Mouse (Mus musculus): ENCODE data around the gene Fbxo44. TPM values are rescaled to one million over a fixed set of nuclear protein-coding genes. Genes with fewer than 3 reads are reported as not detected.
A peak's percentile ranks its signal among the peaks of the same experiment; 100 is the strongest.

Fbxo44 gene
- 3.5 and 8.1 TPM in 2 replicates for polyA plus RNA-seq (2012; rRNA removed)

DNA sequence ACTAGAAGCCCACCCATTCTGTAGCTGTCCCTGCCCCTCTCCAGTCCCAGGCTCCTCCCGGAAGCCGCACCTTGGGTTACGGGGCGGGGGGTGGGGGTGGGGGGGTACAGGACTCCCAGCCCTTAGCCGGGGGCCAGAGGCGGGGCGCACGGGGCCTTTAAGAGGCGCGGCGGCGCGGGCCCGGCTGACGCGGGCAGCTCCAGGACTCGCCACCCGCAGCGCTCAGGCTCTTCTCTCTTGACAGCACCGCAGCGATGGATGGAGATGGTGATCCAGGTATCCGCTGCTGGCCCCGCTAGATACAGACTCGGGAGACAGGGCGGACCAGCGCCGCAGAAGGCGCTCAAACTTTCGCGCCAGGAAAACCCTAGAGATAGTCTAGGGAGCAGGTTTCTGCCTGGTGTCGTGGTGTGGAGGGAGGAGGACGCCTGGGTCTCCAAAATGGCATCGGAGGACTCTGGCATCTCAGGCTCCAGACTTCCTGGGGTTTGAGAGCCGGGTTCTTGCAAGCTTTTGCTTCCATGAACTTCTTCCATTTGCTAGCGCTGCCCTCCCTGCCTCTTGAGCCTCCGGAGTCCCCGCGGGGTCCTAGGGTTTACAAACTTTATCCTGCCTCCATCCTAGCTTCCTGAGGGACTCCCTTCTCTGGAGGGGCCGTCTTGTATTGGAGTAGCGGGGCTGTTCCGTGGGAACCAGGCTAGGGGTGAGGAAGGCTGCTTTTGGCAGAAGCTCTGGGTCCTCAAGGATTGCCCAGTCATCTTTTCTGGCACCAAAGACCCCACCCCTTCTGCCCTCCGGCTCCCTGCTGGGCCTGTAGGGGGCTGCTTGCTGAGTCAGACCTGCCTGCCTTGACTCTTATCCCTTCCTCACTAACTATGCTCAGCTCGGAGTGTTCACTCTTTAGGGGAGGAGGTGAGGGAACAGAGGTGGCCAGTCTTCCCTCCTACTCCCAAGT, at the start of gene Fbxo44, which contains the start of gene Fbxo2:
Gene Fbxo44, minus strand, starts transcription at position 47 of the 955 bp plus-strand sequence.
Gene Fbxo2, plus strand, starts transcription at position 186 of the 955 bp plus-strand sequence.
- Histone ChIP-seq H3K27ac (ENCODE audit: insufficient read depth, low read length) (no peak within 1 kb of the TSS), H3K27me3 (ENCODE audit: control insufficient read depth, insufficient read depth, low read length) (peaks cover 19% of the 10 kb centered on the region), H3K4me1 (ENCODE audit: control insufficient read depth, insufficient read depth, insufficient read length) (peaks cover 11% of the 10 kb centered on the region), H3K36me3 (ENCODE audit: control insufficient read depth, insufficient read depth, low read length) (no peaks in the 10 kb centered on the region), H3K4me3 (ENCODE audit: extremely low read depth, insufficient read depth, insufficient read length) (peak within 1 kb of the TSS; percentile 64)
- DNase-seq (ENCODE audit: low read depth in 1 of 2, low spot score in 2 of 2), result no peak
- WGBS, result 3% methylated on average over 43 of the region's 43 CpGs
- TF ChIP-seq POLR2A (IDR thresholded peaks at IDR 0.05; ENCODE audit: low read depth, low read length), result no peak
- TF ChIP-seq CTCF (IDR thresholded peaks at IDR 0.05; ENCODE audit: extremely low read depth, insufficient read depth, insufficient read length, insufficient replicate concordance), result no peak

DNA sequence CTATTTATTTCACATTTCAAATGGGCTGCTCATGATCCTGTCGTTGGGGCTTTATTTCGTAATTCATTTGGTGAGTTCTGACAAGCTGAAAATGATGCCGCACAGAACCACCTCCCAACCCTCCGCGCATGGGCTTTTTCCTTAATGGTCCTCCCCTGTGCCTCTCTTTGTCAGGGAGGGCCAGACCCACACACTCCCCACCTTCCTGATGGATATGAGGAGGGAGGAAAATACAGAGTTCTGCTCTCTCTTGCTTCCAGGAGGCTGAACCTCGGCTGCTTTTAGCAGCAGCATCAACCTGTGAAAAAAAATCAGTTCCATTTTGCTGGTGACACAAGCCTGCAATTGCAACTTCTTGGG, 44.6 kb upstream of the Fbxo44 start:
- H3K27me3 ChIP-seq (ENCODE audit: control insufficient read depth, insufficient read depth, low read length), result no peaks in the 10 kb centered on the region
- WGBS, result 72% methylated on average over 6 of the region's 6 CpGs
- no peak overlapping the region for H3K27ac ChIP-seq (ENCODE audit: insufficient read depth, low read length)
- TF ChIP-seq CTCF (IDR thresholded peaks at IDR 0.05; ENCODE audit: extremely low read depth, insufficient read depth, insufficient read length, insufficient replicate concordance) (no peak), POLR2A (IDR thresholded peaks at IDR 0.05; ENCODE audit: low read depth, low read length) (no peak)
- H3K4me1 ChIP-seq (ENCODE audit: control insufficient read depth, insufficient read depth, insufficient read length), result no peaks in the 10 kb centered on the region
- no peak overlapping the region for H3K4me3 ChIP-seq (ENCODE audit: extremely low read depth, insufficient read depth, insufficient read length)
- no peaks in the 10 kb centered on the region for H3K36me3 ChIP-seq (ENCODE audit: control insufficient read depth, insufficient read depth, low read length)
- DNase-seq (ENCODE audit: low read depth in 1 of 2, low spot score in 2 of 2), result no peak

DNA sequence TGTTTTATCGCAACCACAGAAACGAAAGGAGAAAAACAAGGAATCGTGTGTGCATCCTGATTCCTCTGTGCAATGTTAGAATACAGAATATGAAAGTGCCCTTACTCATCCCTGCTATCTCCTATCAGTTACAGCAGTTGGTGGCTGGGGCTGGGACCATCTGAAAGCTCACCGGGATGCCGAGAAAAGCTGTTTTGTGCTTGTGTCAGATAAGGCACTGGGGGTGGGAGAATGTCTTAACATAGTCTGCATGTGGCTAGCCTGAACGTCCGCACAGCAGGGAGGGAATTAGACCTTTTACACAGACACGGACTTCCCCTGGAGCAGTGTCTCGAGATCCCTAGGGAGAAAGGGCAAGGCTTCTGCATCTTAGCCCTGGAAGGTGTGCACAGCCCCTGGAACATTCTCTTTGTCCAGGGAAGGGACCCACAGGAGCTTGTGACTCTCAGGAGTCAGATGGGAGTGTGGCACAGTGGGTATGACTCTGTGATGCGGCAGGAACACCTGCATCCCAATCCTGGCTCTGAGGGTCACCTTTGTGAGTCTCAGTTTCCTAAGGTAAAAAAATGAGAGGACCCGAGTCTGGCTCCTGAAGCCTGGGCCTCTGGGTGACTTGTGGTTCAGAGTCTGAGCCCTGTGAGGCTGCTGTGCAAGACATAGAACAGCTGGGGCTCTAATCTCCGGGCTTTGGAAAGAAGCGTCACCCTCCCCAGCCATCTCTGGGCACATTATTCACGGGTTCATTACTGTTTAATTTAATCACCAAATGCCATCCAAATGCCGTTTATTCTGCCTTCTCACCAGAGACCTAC, 44.0 kb upstream of the Fbxo44 start:
- H3K4me3 ChIP-seq (ENCODE audit: extremely low read depth, insufficient read depth, insufficient read length), result no peak overlapping the region
- 66% methylated on average over 15 of the region's 15 CpGs for WGBS
- H3K4me1 ChIP-seq (ENCODE audit: control insufficient read depth, insufficient read depth, insufficient read length), result no peaks in the 10 kb centered on the region
- DNase-seq (ENCODE audit: low read depth in 1 of 2, low spot score in 2 of 2), result no peak
- no peaks in the 10 kb centered on the region for H3K36me3 ChIP-seq (ENCODE audit: control insufficient read depth, insufficient read depth, low read length)
- no peaks in the 10 kb centered on the region for H3K27me3 ChIP-seq (ENCODE audit: control insufficient read depth, insufficient read depth, low read length)
- peak overlapping the region; percentile 2; the same call in 1 of the 2 replicates for H3K27ac ChIP-seq (ENCODE audit: insufficient read depth, low read length)
- TF ChIP-seq POLR2A (IDR thresholded peaks at IDR 0.05; ENCODE audit: low read depth, low read length), result no peak
- no peak for TF ChIP-seq CTCF (IDR thresholded peaks at IDR 0.05; ENCODE audit: extremely low read depth, insufficient read depth, insufficient read length, insufficient replicate concordance)

DNA sequence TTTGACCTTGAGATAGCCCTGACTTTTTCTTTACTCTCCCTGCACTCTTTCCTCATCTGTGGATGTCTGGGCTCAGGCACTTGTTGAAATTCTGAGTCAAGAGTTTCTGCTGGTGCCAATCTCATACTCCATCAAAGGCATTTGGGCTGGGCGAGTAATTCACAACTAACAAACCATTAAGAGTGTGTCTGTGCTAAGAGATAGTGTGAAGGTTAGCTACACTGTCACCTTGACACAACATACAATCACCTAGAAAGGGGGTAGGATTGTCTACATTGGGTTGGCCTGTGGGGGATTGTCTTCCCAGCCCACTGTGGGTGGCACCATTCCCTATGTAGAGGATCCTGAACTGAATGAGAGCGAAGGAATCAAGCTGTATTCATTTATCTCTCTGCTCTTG, 43.3 kb upstream of the Fbxo44 start:
- TF ChIP-seq CTCF (IDR thresholded peaks at IDR 0.05; ENCODE audit: extremely low read depth, insufficient read depth, insufficient read length, insufficient replicate concordance), result no peak
- TF ChIP-seq POLR2A (IDR thresholded peaks at IDR 0.05; ENCODE audit: low read depth, low read length), result no peak
- Histone ChIP-seq H3K4me1 (ENCODE audit: control insufficient read depth, insufficient read depth, insufficient read length) (no peaks in the 10 kb centered on the region), H3K27ac (ENCODE audit: insufficient read depth, low read length) (no peak overlapping the region), H3K27me3 (ENCODE audit: control insufficient read depth, insufficient read depth, low read length) (0 out of 2 replicates have a peak, but pooled peaks cover 1% of the 10 kb centered on the region), H3K4me3 (ENCODE audit: extremely low read depth, insufficient read depth, insufficient read length) (no peak overlapping the region), H3K36me3 (ENCODE audit: control insufficient read depth, insufficient read depth, low read length) (no peaks in the 10 kb centered on the region)
- WGBS, result 82% methylated on average over 2 of the region's 2 CpGs
- DNase-seq (ENCODE audit: low read depth in 1 of 2, low spot score in 2 of 2), result no peak

DNA sequence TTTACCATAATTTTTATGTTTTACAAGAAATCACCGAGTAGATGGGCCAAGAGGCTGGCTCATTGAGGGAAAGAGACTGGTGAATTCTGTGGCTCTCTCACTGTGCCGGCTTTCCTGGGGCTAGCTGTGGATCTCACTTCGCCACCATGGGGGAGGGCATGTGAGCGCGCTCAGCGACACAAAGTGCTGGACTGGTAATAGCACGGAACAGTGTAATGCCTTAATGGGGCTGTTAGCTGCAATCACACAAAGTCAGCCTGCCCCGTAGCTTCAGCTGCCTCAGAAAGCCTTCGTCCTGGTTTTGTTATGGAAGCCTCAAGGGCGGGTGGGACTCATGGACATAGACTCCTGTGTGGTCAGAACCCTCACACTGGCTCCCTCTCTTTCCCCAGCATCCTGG, 38.4 kb upstream of the Fbxo44 start:
- TF ChIP-seq CTCF (IDR thresholded peaks at IDR 0.05; ENCODE audit: extremely low read depth, insufficient read depth, insufficient read length, insufficient replicate concordance) (no peak), POLR2A (IDR thresholded peaks at IDR 0.05; ENCODE audit: low read depth, low read length) (no peak)
- H3K27ac ChIP-seq (ENCODE audit: insufficient read depth, low read length), result no peak overlapping the region
- 0 out of 2 replicates have a peak, but pooled peaks cover 1% of the 10 kb centered on the region for H3K27me3 ChIP-seq (ENCODE audit: control insufficient read depth, insufficient read depth, low read length)

DNA sequence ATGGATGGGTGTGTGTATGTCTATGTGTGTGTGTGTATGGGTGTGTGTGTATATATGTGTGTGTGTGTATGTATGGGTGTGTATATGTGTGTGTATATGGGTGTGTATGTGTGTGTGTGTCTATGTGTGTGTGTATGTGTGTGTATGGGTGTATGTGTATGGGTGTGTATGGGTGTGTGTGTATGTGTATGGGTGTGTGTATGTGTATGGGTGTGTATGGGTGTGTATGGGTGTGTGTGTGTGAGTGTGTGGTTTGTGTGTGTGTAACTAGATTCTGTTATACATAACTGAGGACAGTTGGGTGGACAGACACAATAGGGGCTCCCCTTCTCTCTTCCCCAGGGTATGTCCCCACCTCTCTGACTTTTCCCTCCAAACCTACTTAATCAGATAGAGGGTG, 34.1 kb upstream of the Fbxo44 start:
- H3K27me3 ChIP-seq (ENCODE audit: control insufficient read depth, insufficient read depth, low read length), result 0 out of 2 replicates have a peak, but pooled peaks cover 1% of the 10 kb centered on the region
- H3K27ac ChIP-seq (ENCODE audit: insufficient read depth, low read length), result no peak overlapping the region
- no peak overlapping the region for H3K4me3 ChIP-seq (ENCODE audit: extremely low read depth, insufficient read depth, insufficient read length)
- no peak for DNase-seq (ENCODE audit: low read depth in 1 of 2, low spot score in 2 of 2)
- no peaks in the 10 kb centered on the region for H3K36me3 ChIP-seq (ENCODE audit: control insufficient read depth, insufficient read depth, low read length)
- no peaks in the 10 kb centered on the region for H3K4me1 ChIP-seq (ENCODE audit: control insufficient read depth, insufficient read depth, insufficient read length)
- TF ChIP-seq POLR2A (IDR thresholded peaks at IDR 0.05; ENCODE audit: low read depth, low read length) (no peak), CTCF (IDR thresholded peaks at IDR 0.05; ENCODE audit: extremely low read depth, insufficient read depth, insufficient read length, insufficient replicate concordance) (no peak)

More for the DNA sequence above, 38.4 kb upstream of the Fbxo44 start:
- DNase-seq (ENCODE audit: low read depth in 1 of 2, low spot score in 2 of 2), result no peak
- 64% methylated on average over 10 of the region's 10 CpGs for WGBS
- H3K4me3 ChIP-seq (ENCODE audit: extremely low read depth, insufficient read depth, insufficient read length), result no peak overlapping the region
- H3K36me3 ChIP-seq (ENCODE audit: control insufficient read depth, insufficient read depth, low read length), result no peaks in the 10 kb centered on the region
- H3K4me1 ChIP-seq (ENCODE audit: control insufficient read depth, insufficient read depth, insufficient read length), result no peaks in the 10 kb centered on the region

All from spleen, adult 2 months (tissue).